Mouse (Mus musculus) heart, embryonic 11.5 days (tissue): ENCODE results near the gene Arsb. TPM values are rescaled to one million over a fixed set of nuclear protein-coding genes. Genes with fewer than 3 reads are reported as not detected.

Experiments
- ATAC-seq: fragments of 200-750 bp; cut with Nextera tagmentation; replicated peaks from 2 replicates; pipeline ENCODE4 v1.8.0; 2017; ENCODE audit warnings: moderate library complexity; ENCODE audit not compliant: insufficient number of reproducible peaks, low FRiP score, low TSS enrichment
- H3K27ac ChIP-seq: fragments of 300-500 bp; sonication (generic); 2 replicates; pipeline ENCODE4 v1.5.1; 2014; ENCODE audit warnings: mild to moderate bottlenecking, low read depth, low read length
- H3K27me3 ChIP-seq: fragments of 300-500 bp; sonication (generic); 2 replicates; pipeline ENCODE4 v1.6.1; 2014; ENCODE audit warnings: mild to moderate bottlenecking, low read length, mixed read lengths; ENCODE audit not compliant: control insufficient read depth, insufficient read depth
- H3K36me3 ChIP-seq: fragments of 300-500 bp; sonication (generic); 2 replicates; pipeline ENCODE4 v1.6.1; 2014; ENCODE audit warnings: mild to moderate bottlenecking, low read length, moderate library complexity, mixed read lengths; ENCODE audit not compliant: control insufficient read depth, insufficient read depth
- H3K4me1 ChIP-seq: fragments of 300-500 bp; sonication (generic); 2 replicates; pipeline ENCODE4 v1.6.1; 2014; ENCODE audit warnings: low read length; ENCODE audit not compliant: control insufficient read depth, insufficient read depth
- H3K4me2 ChIP-seq: fragments of 300-500 bp; sonication (generic); 2 replicates; pipeline ENCODE4 v1.6.1; 2014; ENCODE audit warnings: mild to moderate bottlenecking, moderate library complexity
- H3K4me3 ChIP-seq: fragments of 300-500 bp; sonication (generic); 2 replicates; pipeline ENCODE4 v1.5.1; 2014; ENCODE audit warnings: low read depth, low read length
- H3K9ac ChIP-seq: fragments of 300-500 bp; sonication (generic); 2 replicates; pipeline ENCODE4 v1.6.1; 2014; ENCODE audit warnings: mild to moderate bottlenecking, low read depth, low read length, moderate library complexity
- H3K9me3 ChIP-seq: fragments of 300-500 bp; sonication (generic); replicated peaks from 2 replicates; pipeline ENCODE4 v1.6.1; 2016; ENCODE audit warnings: low read length; ENCODE audit not compliant: control insufficient read depth
- WGBS: fragments of 180-500 bp; shearing (Covaris S2); extraction: QIAGEN DNeasy Blood & Tissue Kit; methylation state at CpG from one replicate; pipeline ENCODE4 v1.1.7; 2014; ENCODE audit not compliant: insufficient replicate concordance; 5-methylcytosine and 5-hydroxymethylcytosine counted together
- polyA plus RNA-seq: library from polyadenylated mRNA; unstranded; fragments of >200 nt; fragmentation: Nextera tagmentation; extraction: Ambion mirVana; gene quantifications from 2 replicates; pipeline ENCODE4 v1.2.1, GENCODE M21; 2014

The Arsb gene
- polyA plus RNA-seq, 1 experiment from 2014 or later, result 5.9 TPM

- Histone ChIP-seq H3K27ac (no peak overlapping the region), H3K4me3 (no peak overlapping the region), H3K36me3 (no peaks in the 10 kb centered on the region), H3K9ac (no peak overlapping the region), H3K27me3 (no peaks in the 10 kb centered on the region), H3K4me2 (no peak overlapping the region), H3K4me1 (peaks cover 3% of the 10 kb centered on the region), H3K9me3 (no peaks in the 10 kb centered on the region)
- ATAC-seq, result no peak
- WGBS, result 86% methylated on average over 8 of the region's 8 CpGs
These were observed 82.9 kb downstream of the Arsb start for GRCm38 (mm10) chr13:93854325-93854724.

- Histone ChIP-seq H3K9ac (no peak overlapping the region), H3K4me1 (peaks cover 3% of the 10 kb centered on the region; the same call in 1 of the 2 replicates), H3K4me3 (no peak overlapping the region), H3K4me2 (no peak overlapping the region), H3K36me3 (no peaks in the 10 kb centered on the region), H3K27me3 (no peaks in the 10 kb centered on the region), H3K27ac (no peak overlapping the region), H3K9me3 (no peaks in the 10 kb centered on the region)
- WGBS, result 72% methylated on average over 3 of the region's 3 CpGs
- no peak for ATAC-seq
These were observed 83.6 kb downstream of the Arsb start for GRCm38 (mm10) chr13:93854966-93855562.

- Histone ChIP-seq H3K4me3 (peak overlapping the region; percentile 13; the same call in 1 of the 2 replicates), H3K4me2 (peak overlapping the region; percentile 46), H3K36me3 (no peaks in the 10 kb centered on the region), H3K27me3 (no peaks in the 10 kb centered on the region), H3K9ac (no peak overlapping the region), H3K27ac (no peak overlapping the region), H3K9me3 (no peaks in the 10 kb centered on the region), H3K4me1 (peaks cover under 1% of the 10 kb centered on the region; the same call in 1 of the 2 replicates)
- ATAC-seq, result no peak; the same call in 1 of the 2 replicates
- 17% methylated on average over 11 of the region's 11 CpGs for WGBS
These were observed 84.3 kb downstream of the Arsb start for GRCm38 (mm10) chr13:93855701-93856183.

- 76% methylated on average over 2 of the region's 2 CpGs for WGBS
- no peaks in the 10 kb centered on the region for H3K36me3 ChIP-seq
- no peaks in the 10 kb centered on the region for H3K27me3 ChIP-seq
- H3K4me1 ChIP-seq, result no peaks in the 10 kb centered on the region
- H3K4me2 ChIP-seq, result no peak overlapping the region
- no peak for ATAC-seq
- H3K27ac ChIP-seq, result no peak overlapping the region
- H3K4me3 ChIP-seq, result no peak overlapping the region
- no peaks in the 10 kb centered on the region for H3K9me3 ChIP-seq
- H3K9ac ChIP-seq, result no peak overlapping the region
These were observed 89.8 kb downstream of the Arsb start for GRCm38 (mm10) chr13:93861211-93861610.

- no peak overlapping the region for H3K4me2 ChIP-seq
- H3K9ac ChIP-seq, result no peak overlapping the region
- peaks cover 5% of the 10 kb centered on the region; the same call in 1 of the 2 replicates for H3K9me3 ChIP-seq
- WGBS, result 45% methylated on average over 8 of the region's 8 CpGs
- H3K36me3 ChIP-seq, result no peaks in the 10 kb centered on the region
- no peaks in the 10 kb centered on the region for H3K27me3 ChIP-seq
- H3K4me3 ChIP-seq, result no peak overlapping the region
- ATAC-seq, result no peak
- H3K27ac ChIP-seq, result no peak overlapping the region
- no peaks in the 10 kb centered on the region for H3K4me1 ChIP-seq
These were observed 92.8 kb downstream of the Arsb start for GRCm38 (mm10) chr13:93864066-93864740.

GRCm38 (mm10) chr13:93866638-93867037 lies 95.2 kb downstream of the Arsb start:
- no peaks in the 10 kb centered on the region for H3K36me3 ChIP-seq
- H3K9me3 ChIP-seq, result peaks cover 5% of the 10 kb centered on the region; the same call in 1 of the 2 replicates
- no peaks in the 10 kb centered on the region for H3K27me3 ChIP-seq
- no peak overlapping the region for H3K27ac ChIP-seq
- no peak overlapping the region for H3K4me2 ChIP-seq
- no peak overlapping the region for H3K9ac ChIP-seq
- H3K4me1 ChIP-seq, result no peaks in the 10 kb centered on the region
- H3K4me3 ChIP-seq, result no peak overlapping the region
- ATAC-seq, result no peak
- WGBS, result 59% methylated on average over 5 of the region's 5 CpGs

GRCm38 (mm10) chr13:93871681-93872080 lies 100.3 kb downstream of the Arsb start:
- Histone ChIP-seq H3K27me3 (no peaks in the 10 kb centered on the region), H3K9ac (0 out of 2 replicates have a peak overlapping the region, but pooled peaks have one; percentile 22), H3K4me1 (no peaks in the 10 kb centered on the region), H3K36me3 (no peaks in the 10 kb centered on the region), H3K27ac (peak overlapping the region; percentile 41; the same call in 1 of the 2 replicates), H3K4me2 (peak overlapping the region; percentile 39), H3K4me3 (no peak overlapping the region), H3K9me3 (peaks cover 5% of the 10 kb centered on the region; the same call in 1 of the 2 replicates)
- 35% methylated on average over 10 of the region's 10 CpGs for WGBS
- no peak for ATAC-seq

- no peak for ATAC-seq
- Histone ChIP-seq H3K27me3 (no peaks in the 10 kb centered on the region), H3K36me3 (no peaks in the 10 kb centered on the region), H3K4me3 (no peak overlapping the region), H3K9me3 (peaks cover 5% of the 10 kb centered on the region; the same call in 1 of the 2 replicates), H3K27ac (no peak overlapping the region), H3K4me2 (no peak overlapping the region), H3K4me1 (no peaks in the 10 kb centered on the region), H3K9ac (no peak overlapping the region)
- 89% methylated on average over 6 of the region's 6 CpGs for WGBS
These were observed 101.2 kb downstream of the Arsb start for GRCm38 (mm10) chr13:93872591-93872990.
